Mouse (Mus musculus): Measurements from ENCODE around the gene Pde6d. TPM values are rescaled to one million over a fixed set of nuclear protein-coding genes. Genes with fewer than 3 reads are reported as not detected.

Pde6d gene
- polyA plus RNA-seq, 1 experiment = 24.9 TPM

DNA sequence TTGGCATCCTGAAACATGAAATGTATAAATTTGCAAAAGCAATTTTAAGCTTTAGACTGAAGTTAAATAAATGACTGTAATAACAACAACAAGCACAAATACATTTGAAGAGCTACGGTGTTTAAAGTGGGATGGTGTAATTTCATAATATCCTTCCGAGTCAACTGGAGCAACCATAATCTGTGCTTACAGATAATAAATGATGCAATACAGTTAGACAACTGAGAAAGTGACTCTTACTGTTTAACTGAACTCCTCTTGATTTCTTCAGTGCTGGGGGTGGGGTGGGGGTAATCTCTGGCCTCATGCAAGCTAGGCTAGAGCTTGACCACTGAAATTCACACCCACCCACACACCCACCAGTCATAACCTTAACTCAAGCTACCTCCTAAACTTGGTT is 11.0 kb downstream of the Pde6d start:
- no peaks in the 10 kb centered on the region for H3K36me3 ChIP-seq (ENCODE audit: control insufficient read depth, insufficient read depth, low read length)
- DNase-seq = no peak
- H3K27ac ChIP-seq (ENCODE audit: insufficient read depth, low read depth, low read length) = no peak overlapping the region
- H3K4me1 ChIP-seq (ENCODE audit: control insufficient read depth, insufficient read depth, low read length) = no peaks in the 10 kb centered on the region
- TF ChIP-seq CTCF (conservative IDR thresholded peaks at IDR 0.05; ENCODE audit: insufficient read depth, insufficient read length, low read depth, low read length) (no peak), POLR2A (IDR thresholded peaks at IDR 0.05; ENCODE audit: low read depth, low read length) (no peak)
- no peak overlapping the region for H3K4me3 ChIP-seq (ENCODE audit: insufficient read depth, low read depth, low read length)
- WGBS = 87% methylated on average over 2 of the region's 2 CpGs
- no peaks in the 10 kb centered on the region for H3K27me3 ChIP-seq (replicated peaks; ENCODE audit: control insufficient read depth, insufficient read depth, low read length)

DNA sequence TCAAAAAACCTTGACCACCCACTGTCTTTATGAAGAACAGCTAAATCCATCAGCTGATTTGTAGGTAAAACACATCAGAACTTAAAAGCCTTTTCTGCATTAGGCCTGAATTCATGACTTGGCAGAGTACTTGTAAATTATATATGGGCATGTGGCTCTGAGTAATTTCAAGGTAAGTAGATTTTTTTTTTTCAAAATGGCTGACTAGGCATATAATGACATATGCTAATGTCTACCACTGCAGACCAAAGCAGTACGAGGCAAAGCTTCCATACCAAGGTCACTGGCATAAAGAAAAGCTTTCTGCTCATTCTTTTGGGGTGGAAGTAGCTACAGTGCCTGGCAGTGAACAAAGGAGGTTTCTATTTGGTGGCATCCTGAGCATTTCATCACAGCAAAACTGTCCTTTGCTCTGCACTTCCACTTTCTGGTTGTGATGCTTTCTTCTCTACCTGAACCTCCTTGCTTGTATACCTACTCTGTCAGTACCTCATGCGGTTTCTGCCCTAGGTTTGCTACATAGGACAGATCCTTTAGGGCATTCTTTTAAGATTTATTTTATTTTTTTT is 13.1 kb downstream of the Pde6d start:
- Histone ChIP-seq H3K36me3 (ENCODE audit: control insufficient read depth, insufficient read depth, low read length) (no peaks in the 10 kb centered on the region), H3K4me3 (ENCODE audit: insufficient read depth, low read depth, low read length) (no peak overlapping the region), H3K4me1 (ENCODE audit: control insufficient read depth, insufficient read depth, low read length) (no peaks in the 10 kb centered on the region), H3K27ac (ENCODE audit: insufficient read depth, low read depth, low read length) (no peak overlapping the region), H3K27me3 (replicated peaks; ENCODE audit: control insufficient read depth, insufficient read depth, low read length) (no peaks in the 10 kb centered on the region)
- DNase-seq = no peak
- TF ChIP-seq POLR2A (IDR thresholded peaks at IDR 0.05; ENCODE audit: low read depth, low read length) = no peak
- TF ChIP-seq CTCF (conservative IDR thresholded peaks at IDR 0.05; ENCODE audit: insufficient read depth, insufficient read length, low read depth, low read length) = no peak
- 89% methylated on average over 2 of the region's 2 CpGs for WGBS

DNA sequence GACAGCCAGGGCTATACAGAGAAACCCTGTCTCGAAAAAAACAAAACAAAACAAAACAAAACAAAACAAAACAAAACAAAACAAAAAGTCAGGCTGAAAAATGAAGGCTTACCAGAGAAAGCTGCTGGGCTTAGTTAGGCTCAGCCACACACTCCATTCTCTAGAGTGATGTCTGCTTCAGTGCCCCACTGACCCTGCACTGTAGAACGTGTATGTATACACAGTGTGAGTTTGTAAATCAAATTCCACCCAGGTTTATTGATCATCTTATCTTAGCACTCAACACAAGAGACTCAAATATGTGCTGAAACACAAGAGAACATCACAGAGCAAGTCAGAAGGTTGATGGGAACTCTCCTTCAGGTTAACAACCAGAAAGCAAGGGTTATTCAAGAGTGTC is 14.0 kb downstream of the Pde6d start:
- no peak overlapping the region for H3K27ac ChIP-seq (ENCODE audit: insufficient read depth, low read depth, low read length)
- TF ChIP-seq POLR2A (IDR thresholded peaks at IDR 0.05; ENCODE audit: low read depth, low read length) (no peak), CTCF (conservative IDR thresholded peaks at IDR 0.05; ENCODE audit: insufficient read depth, insufficient read length, low read depth, low read length) (no peak)
- no peaks in the 10 kb centered on the region for H3K27me3 ChIP-seq (replicated peaks; ENCODE audit: control insufficient read depth, insufficient read depth, low read length)
- H3K4me3 ChIP-seq (ENCODE audit: insufficient read depth, low read depth, low read length) = no peak overlapping the region
- no peaks in the 10 kb centered on the region for H3K4me1 ChIP-seq (ENCODE audit: control insufficient read depth, insufficient read depth, low read length)
- no peak for DNase-seq
- 84% methylated on average over 2 of the region's 2 CpGs for WGBS
- H3K36me3 ChIP-seq (ENCODE audit: control insufficient read depth, insufficient read depth, low read length) = no peaks in the 10 kb centered on the region

DNA sequence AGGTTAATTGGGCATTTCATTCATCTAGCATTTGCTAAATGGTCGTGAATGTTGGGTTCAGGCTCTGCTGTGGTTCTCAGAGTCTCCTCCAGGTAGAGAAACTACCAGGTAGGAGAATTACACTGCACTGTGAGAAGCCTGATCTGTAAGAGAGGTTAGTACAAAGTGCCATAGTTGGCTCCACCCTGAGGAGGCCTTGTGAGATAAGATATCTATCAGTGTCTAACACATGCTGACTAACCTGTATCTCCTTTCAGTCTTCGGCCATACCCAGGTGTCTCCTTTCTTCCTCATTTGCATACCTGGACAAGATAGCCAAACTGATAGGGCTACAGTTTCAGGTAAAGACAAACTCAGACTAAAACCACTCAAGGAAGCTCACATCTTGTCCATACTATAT is 19.8 kb downstream of the Pde6d start:
- Histone ChIP-seq H3K27ac (ENCODE audit: insufficient read depth, low read depth, low read length) (no peak overlapping the region), H3K4me3 (ENCODE audit: insufficient read depth, low read depth, low read length) (no peak overlapping the region), H3K36me3 (ENCODE audit: control insufficient read depth, insufficient read depth, low read length) (no peaks in the 10 kb centered on the region), H3K4me1 (ENCODE audit: control insufficient read depth, insufficient read depth, low read length) (peaks cover 2% of the 10 kb centered on the region; the same call in 1 of the 2 replicates), H3K27me3 (replicated peaks; ENCODE audit: control insufficient read depth, insufficient read depth, low read length) (no peaks in the 10 kb centered on the region)
- TF ChIP-seq CTCF (conservative IDR thresholded peaks at IDR 0.05; ENCODE audit: insufficient read depth, insufficient read length, low read depth, low read length) (no peak), POLR2A (IDR thresholded peaks at IDR 0.05; ENCODE audit: low read depth, low read length) (no peak)
- 84% methylated on average over 2 of the region's 2 CpGs for WGBS
- no peak for DNase-seq

DNA sequence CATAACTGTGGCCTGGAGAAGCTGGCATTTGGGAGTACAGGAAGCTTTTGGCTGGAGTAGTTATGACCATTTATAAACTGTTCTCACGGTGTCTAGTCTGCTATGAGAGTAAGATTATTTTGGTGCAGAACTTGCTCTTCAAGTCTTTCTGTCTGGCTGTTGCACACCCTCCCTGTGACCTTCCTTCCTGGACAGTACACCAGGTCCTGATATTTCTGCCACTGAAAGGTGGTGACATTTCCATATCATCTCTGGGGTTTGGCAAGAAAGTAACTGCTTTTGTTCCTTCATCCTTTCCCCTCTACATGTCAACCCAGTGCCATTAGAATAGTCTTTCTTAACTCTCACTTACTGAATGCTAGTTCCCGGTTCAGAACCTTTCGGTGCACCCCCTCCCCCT is 23.2 kb downstream of the Pde6d start:
- Histone ChIP-seq H3K4me1 (ENCODE audit: control insufficient read depth, insufficient read depth, low read length) (peaks cover 2% of the 10 kb centered on the region; the same call in 1 of the 2 replicates), H3K4me3 (ENCODE audit: insufficient read depth, low read depth, low read length) (no peak overlapping the region), H3K36me3 (ENCODE audit: control insufficient read depth, insufficient read depth, low read length) (no peaks in the 10 kb centered on the region), H3K27me3 (replicated peaks; ENCODE audit: control insufficient read depth, insufficient read depth, low read length) (no peaks in the 10 kb centered on the region), H3K27ac (ENCODE audit: insufficient read depth, low read depth, low read length) (no peak overlapping the region; the same call in 1 of the 2 replicates)
- DNase-seq = no peak
- no peak for TF ChIP-seq POLR2A (IDR thresholded peaks at IDR 0.05; ENCODE audit: low read depth, low read length)
- 79% methylated on average over 3 of the region's 3 CpGs for WGBS

DNA sequence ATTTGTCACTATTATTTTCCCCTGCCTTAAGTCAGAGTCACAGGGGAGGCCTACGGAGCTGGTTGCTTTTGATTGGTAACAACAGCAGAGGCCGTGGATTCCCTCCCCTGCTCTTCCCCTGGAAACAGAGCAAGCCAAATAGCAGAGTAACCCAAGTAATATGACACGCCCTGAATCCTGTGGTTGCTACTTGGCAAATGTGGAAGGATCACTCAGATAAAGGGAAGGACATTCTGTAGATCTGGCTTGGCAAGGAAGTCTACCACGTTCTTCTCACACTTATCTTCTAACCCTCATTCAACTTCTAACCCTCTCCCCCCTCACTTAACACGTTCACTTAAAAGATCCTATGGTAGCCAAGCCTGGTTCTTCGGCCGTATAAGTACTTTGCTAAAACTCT is 24.6 kb downstream of the Pde6d start:
- Histone ChIP-seq H3K4me3 (ENCODE audit: insufficient read depth, low read depth, low read length) (no peak overlapping the region), H3K27me3 (replicated peaks; ENCODE audit: control insufficient read depth, insufficient read depth, low read length) (no peaks in the 10 kb centered on the region), H3K27ac (ENCODE audit: insufficient read depth, low read depth, low read length) (peak overlapping the region; percentile 50; the same call in 1 of the 2 replicates), H3K36me3 (ENCODE audit: control insufficient read depth, insufficient read depth, low read length) (no peaks in the 10 kb centered on the region), H3K4me1 (ENCODE audit: control insufficient read depth, insufficient read depth, low read length) (peaks cover 2% of the 10 kb centered on the region; the same call in 1 of the 2 replicates)
- DNase-seq = peak; percentile 32
- 69% methylated on average over 7 of the region's 7 CpGs for WGBS
- TF ChIP-seq CTCF (conservative IDR thresholded peaks at IDR 0.05; ENCODE audit: insufficient read depth, insufficient read length, low read depth, low read length) (no peak), POLR2A (IDR thresholded peaks at IDR 0.05; ENCODE audit: low read depth, low read length) (no peak)

DNA sequence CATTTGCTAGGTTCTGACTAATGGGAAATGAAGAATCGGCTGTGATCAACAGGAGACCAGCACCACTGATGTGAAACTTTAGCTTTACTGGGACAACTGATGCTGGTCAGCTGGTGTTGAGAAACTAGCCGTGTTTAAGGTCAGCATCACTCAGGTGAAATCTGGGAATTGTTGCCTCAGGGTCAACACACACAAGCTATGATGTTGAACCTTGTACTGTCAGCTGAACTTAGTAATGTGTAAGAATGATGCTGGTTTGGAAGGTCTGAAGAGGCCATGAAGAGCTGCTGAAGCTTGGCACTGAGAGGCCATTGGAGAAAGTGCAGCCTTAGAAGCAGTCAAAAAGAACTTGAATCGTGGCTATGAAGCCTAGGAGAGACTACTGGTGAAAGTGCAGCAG is 26.8 kb downstream of the Pde6d start:
- no peak for TF ChIP-seq POLR2A (IDR thresholded peaks at IDR 0.05; ENCODE audit: low read depth, low read length)
- TF ChIP-seq CTCF (conservative IDR thresholded peaks at IDR 0.05; ENCODE audit: insufficient read depth, insufficient read length, low read depth, low read length) = no peak
- H3K4me3 ChIP-seq (ENCODE audit: insufficient read depth, low read depth, low read length) = no peak overlapping the region
- WGBS = 68% methylated on average over 3 of the region's 3 CpGs

More for the DNA sequence above, 26.8 kb downstream of the Pde6d start:
- Histone ChIP-seq H3K4me1 (ENCODE audit: control insufficient read depth, insufficient read depth, low read length) (peaks cover 5% of the 10 kb centered on the region; the same call in 1 of the 2 replicates), H3K27ac (ENCODE audit: insufficient read depth, low read depth, low read length) (no peak overlapping the region), H3K27me3 (replicated peaks; ENCODE audit: control insufficient read depth, insufficient read depth, low read length) (no peaks in the 10 kb centered on the region), H3K36me3 (ENCODE audit: control insufficient read depth, insufficient read depth, low read length) (no peaks in the 10 kb centered on the region)
- DNase-seq = no peak

All from kidney, adult 2 months (tissue).